Mouse (Mus musculus): Measurements from ENCODE around the gene Cyp2c40. TPM values are rescaled to one million over a fixed set of nuclear protein-coding genes. Genes with fewer than 3 reads are reported as not detected.
"Not testable (repeated sequence)": the region's sequence is repeated elsewhere in the genome, so short reads cannot be mapped to it uniquely, and the experiment has no call there.

Gene Cyp2c40
- polyA plus RNA-seq (2012; fragmentation: generic; extraction: Trizol), result not detected

- H3ac ChIP-seq (ENCODE audit: control insufficient read depth, insufficient read length); H3K4me3 ChIP-seq; H3K27me3 ChIP-seq (ENCODE audit: control insufficient read depth, insufficient read depth, insufficient read length); H3K36me3 ChIP-seq (ENCODE audit: control insufficient read depth, insufficient read depth); H3K4me2 ChIP-seq (ENCODE audit: low read depth); H3K79me2 ChIP-seq (ENCODE audit: control insufficient read depth, insufficient read depth): not testable (repeated sequence)
Observed at GRCm38 (mm10) chr19:39812714-39813113, at the start of gene Cyp2c40. Cyp2c40 (minus strand) TSS chr19:39812814.

- not testable (repeated sequence) for H3K4me3 ChIP-seq; H3ac ChIP-seq (ENCODE audit: control insufficient read depth, insufficient read length); H3K79me2 ChIP-seq (ENCODE audit: control insufficient read depth, insufficient read depth); H3K27me3 ChIP-seq (ENCODE audit: control insufficient read depth, insufficient read depth, insufficient read length); H3K4me2 ChIP-seq (ENCODE audit: low read depth); H3K36me3 ChIP-seq (ENCODE audit: control insufficient read depth, insufficient read depth)
Observed at GRCm38 (mm10) chr19:39820931-39821330, 8.3 kb upstream of the Cyp2c40 start.

DNA sequence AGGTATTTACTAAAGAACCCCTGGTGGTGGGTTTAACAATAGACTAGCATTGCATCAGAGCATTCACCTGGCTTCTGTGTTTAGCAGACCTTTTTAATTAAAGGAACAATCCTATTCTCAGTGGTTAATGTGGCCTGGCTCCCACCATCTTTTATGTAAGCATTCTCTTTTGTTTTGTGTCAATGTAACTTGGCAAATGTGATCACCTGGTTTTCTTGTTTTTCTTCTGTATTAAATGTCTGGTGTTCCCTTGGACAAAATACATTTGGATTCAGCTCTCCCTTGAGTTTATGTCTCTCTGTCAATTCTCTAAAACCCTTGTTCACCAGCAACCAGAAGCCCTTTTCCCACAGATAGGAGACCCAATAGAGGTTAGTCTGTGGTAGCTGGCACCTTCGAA, 3.8 kb upstream of the Cyp2c40 start:
- H3K36me3 ChIP-seq (ENCODE audit: control insufficient read depth, insufficient read depth); H3K79me2 ChIP-seq (ENCODE audit: control insufficient read depth, insufficient read depth); H3K27me3 ChIP-seq (ENCODE audit: control insufficient read depth, insufficient read depth, insufficient read length); H3K4me2 ChIP-seq (ENCODE audit: low read depth); H3ac ChIP-seq (ENCODE audit: control insufficient read depth, insufficient read length); H3K4me3 ChIP-seq: not testable (repeated sequence)

- H3ac ChIP-seq (ENCODE audit: control insufficient read depth, insufficient read length); H3K4me2 ChIP-seq (ENCODE audit: low read depth); H3K36me3 ChIP-seq (ENCODE audit: control insufficient read depth, insufficient read depth); H3K27me3 ChIP-seq (ENCODE audit: control insufficient read depth, insufficient read depth, insufficient read length); H3K79me2 ChIP-seq (ENCODE audit: control insufficient read depth, insufficient read depth); H3K4me3 ChIP-seq: not testable (repeated sequence)
Observed at GRCm38 (mm10) chr19:39815991-39816390, 3.4 kb upstream of the Cyp2c40 start.

DNA sequence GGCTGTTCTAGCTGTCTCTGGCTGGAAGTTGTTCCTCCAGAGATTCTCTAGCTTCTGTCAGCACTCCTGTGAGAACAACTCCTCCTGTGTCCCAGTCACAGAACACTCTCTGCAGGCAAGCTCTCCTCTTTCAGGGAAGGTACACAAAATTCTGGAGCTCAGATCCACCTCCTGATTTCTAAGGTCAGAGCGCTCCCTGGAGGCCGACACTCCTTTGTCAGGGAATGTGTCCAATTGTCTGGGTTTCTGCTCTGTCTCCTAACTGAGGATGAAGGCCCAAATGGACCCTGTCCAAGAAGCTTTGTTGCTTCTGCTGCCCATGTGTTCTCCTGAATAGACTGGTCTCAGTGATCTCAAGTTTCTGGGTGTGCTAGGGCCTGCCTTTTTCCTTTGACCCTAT, 27.2 kb downstream of the Cyp2c40 start:
- not testable (repeated sequence) for H3K27me3 ChIP-seq (ENCODE audit: control insufficient read depth, insufficient read depth, insufficient read length); H3K79me2 ChIP-seq (ENCODE audit: control insufficient read depth, insufficient read depth); H3K36me3 ChIP-seq (ENCODE audit: control insufficient read depth, insufficient read depth); H3ac ChIP-seq (ENCODE audit: control insufficient read depth, insufficient read length); H3K4me2 ChIP-seq (ENCODE audit: low read depth); H3K4me3 ChIP-seq

DNA sequence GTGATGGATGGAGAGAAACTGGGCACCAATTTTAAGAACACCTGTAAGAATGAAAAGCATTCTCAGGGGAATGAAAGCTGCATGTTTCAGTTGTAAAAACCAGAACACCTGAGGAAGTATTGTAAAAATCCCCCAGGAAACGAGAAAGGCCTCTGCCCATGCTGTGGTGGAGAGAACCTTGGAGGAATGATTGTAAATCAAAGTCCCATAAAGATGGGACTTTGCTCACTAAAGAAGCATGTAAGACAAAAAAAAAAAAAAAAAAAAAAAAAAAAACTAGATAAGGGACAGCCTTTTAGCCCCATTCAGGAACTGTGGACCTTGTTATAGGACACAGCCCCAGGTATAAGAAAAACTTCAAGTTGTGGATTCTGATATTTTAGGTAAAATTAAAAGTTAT, 67.3 kb downstream of the Cyp2c40 start:
- Histone ChIP-seq H3K4me2 (ENCODE audit: low read depth) (no peak overlapping the region), H3ac (ENCODE audit: control insufficient read depth, insufficient read length) (no peak overlapping the region), H3K36me3 (ENCODE audit: control insufficient read depth, insufficient read depth) (no peaks in the 10 kb centered on the region), H3K4me3 (no peak overlapping the region), H3K79me2 (ENCODE audit: control insufficient read depth, insufficient read depth) (no peaks in the 10 kb centered on the region), H3K27me3 (ENCODE audit: control insufficient read depth, insufficient read depth, insufficient read length) (no peaks in the 10 kb centered on the region)
- no peak for TF ChIP-seq USF1 (IDR thresholded peaks at IDR 0.05; ENCODE audit: low read depth)
- no peak for TF ChIP-seq MYOD1 (IDR thresholded peaks at IDR 0.05; ENCODE audit: control insufficient read depth in 1 of 3, insufficient read length in 2 of 3, low read depth in 2 of 3)
- no peak for TF ChIP-seq REST (IDR thresholded peaks at IDR 0.05; ENCODE audit: insufficient read depth, insufficient read length)
- no peak for TF ChIP-seq CEBPB (IDR thresholded peaks at IDR 0.05; ENCODE audit: insufficient read depth, poor library complexity, severe bottlenecking)

GRCm38 (mm10) chr19:39744361-39744760, 68.3 kb downstream of the Cyp2c40 start:
- H3K4me2 ChIP-seq (ENCODE audit: low read depth); H3ac ChIP-seq (ENCODE audit: control insufficient read depth, insufficient read length); H3K79me2 ChIP-seq (ENCODE audit: control insufficient read depth, insufficient read depth); H3K27me3 ChIP-seq (ENCODE audit: control insufficient read depth, insufficient read depth, insufficient read length); H3K36me3 ChIP-seq (ENCODE audit: control insufficient read depth, insufficient read depth); H3K4me3 ChIP-seq: not testable (repeated sequence)

DNA sequence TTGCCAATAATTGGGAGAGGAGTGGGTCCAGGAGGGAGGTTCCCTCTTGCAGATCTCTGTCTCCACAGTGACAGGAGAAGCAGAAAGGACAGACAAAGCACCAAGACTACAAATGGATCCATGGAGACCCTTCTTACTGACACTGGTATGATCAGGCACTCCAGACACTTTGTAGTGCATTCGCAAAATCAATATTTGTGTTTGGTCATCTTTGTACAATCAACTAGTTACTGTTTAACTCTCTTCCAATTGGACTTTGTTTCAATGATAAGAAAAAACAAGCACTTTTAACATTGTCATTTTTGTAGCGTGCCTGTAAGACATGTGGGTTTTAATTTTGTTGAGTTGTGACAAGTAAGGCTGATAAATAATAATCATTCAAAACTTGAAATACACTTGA, 71.7 kb downstream of the Cyp2c40 start, which contains the start of gene Cyp2c68:
TSS of gene Cyp2c68 (minus strand) at position 135 of the 400 bp plus-strand sequence.
- Histone ChIP-seq H3K27me3 (ENCODE audit: control insufficient read depth, insufficient read depth, insufficient read length) (no peaks in the 10 kb centered on the region), H3K79me2 (ENCODE audit: control insufficient read depth, insufficient read depth) (no peaks in the 10 kb centered on the region), H3K4me2 (ENCODE audit: low read depth) (no peak within 1 kb of the TSS), H3K36me3 (ENCODE audit: control insufficient read depth, insufficient read depth) (no peaks in the 10 kb centered on the region), H3K4me3 (no peak within 1 kb of the TSS), H3ac (ENCODE audit: control insufficient read depth, insufficient read length) (no peak within 1 kb of the TSS)
- TF ChIP-seq MYOG (IDR thresholded peaks at IDR 0.05; ENCODE audit: control insufficient read depth in 1 of 3, insufficient read depth in 1 of 3, insufficient read length in 2 of 3, low read depth in 2 of 3) (no peak), TCF3 (IDR thresholded peaks at IDR 0.05; ENCODE audit: insufficient read length, low read depth) (no peak), REST (IDR thresholded peaks at IDR 0.05; ENCODE audit: insufficient read depth, insufficient read length) (no peak), POLR2A (IDR thresholded peaks at IDR 0.05; ENCODE audit: insufficient read length, low read depth) (no peak), POLR2AphosphoS2 (IDR thresholded peaks at IDR 0.05; ENCODE audit: insufficient read length, low read depth) (no peak), SRF (IDR thresholded peaks at IDR 0.05; ENCODE audit: control insufficient read depth, insufficient read length, low read depth) (no peak), MAX (IDR thresholded peaks at IDR 0.05; ENCODE audit: low read depth) (no peak), TCF12 (IDR thresholded peaks at IDR 0.05; ENCODE audit: insufficient read depth, poor library complexity, severe bottlenecking) (no peak), CEBPB (IDR thresholded peaks at IDR 0.05; ENCODE audit: insufficient read depth, poor library complexity, severe bottlenecking) (no peak), MYOD1 (IDR thresholded peaks at IDR 0.05; ENCODE audit: control insufficient read depth in 1 of 3, insufficient read length in 2 of 3, low read depth in 2 of 3) (no peak), E2F4 (IDR thresholded peaks at IDR 0.05; ENCODE audit: insufficient read depth) (no peak), USF1 (IDR thresholded peaks at IDR 0.05; ENCODE audit: low read depth) (no peak)

Data from myocyte (in vitro differentiated cells).